Mouse (Mus musculus) adrenal gland (tissue): ENCODE results near the gene Gjc1.

Experiments used
- intact Hi-C: fragments of 180-260 bp; cut with DNase I; formaldehyde crosslinking; loops from one replicate; pipeline ENCODE4 v1.15.1; 2025
- long read RNA-seq, 2 experiments: library from polyadenylated mRNA; unstranded; transcript quantifications; one replicate each; pipeline ENCODE4 v2.0.0; 2020; ENCODE audit warnings: borderline replicate concordance in 1 of 2; ENCODE audit not compliant: insufficient replicate concordance in 1 of 2

The Gjc1 gene
- long read RNA-seq, experiment 1, partial matches to known transcripts: 0 of 1 reads
- long read RNA-seq, experiment 1, other reads (novel, unspliced or antisense): 1 of 1 reads
- long read RNA-seq, experiment 2, partial matches to known transcripts: 0 of 3 reads
- long read RNA-seq, experiment 2, other reads (novel, unspliced or antisense): 1 of 3 reads

DNA sequence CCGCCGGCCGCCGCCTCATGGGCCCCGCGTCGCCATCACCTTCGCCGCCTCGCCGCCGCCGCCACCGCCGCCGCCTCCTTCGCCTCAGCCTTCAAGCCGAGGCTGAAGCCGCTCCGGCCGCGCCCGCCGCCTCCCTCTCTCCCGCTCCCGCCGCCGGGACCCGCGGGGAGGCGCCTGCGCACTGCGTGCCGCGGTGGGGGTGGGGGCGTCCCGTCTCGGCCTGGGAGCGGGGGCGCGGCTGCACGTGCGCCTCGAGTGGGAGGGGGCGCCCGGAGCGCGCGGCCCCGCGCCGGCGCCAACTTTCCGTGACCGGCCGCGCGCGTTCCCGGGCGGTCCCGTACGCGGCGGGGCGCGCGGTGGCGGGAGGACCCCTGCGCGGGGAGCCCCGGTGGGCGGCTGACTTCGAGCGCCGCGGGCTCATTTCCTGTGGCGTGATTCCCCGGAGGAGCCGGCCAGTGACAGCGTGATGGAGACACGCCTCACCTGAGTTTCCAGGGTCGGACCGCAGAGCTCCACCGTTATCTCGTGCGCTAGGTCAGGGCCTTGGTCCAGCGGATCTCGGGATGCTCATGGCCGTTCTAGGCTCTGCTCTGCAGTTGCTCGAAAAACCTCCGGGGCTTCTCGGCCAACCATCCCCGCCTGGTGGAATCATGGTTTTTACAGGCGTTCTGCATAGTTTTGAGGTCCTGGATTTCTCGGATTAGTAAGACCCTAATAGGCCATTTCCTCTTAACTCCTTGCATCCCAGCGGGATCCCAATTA is at the start of gene Gjc1:
TSS of gene Gjc1 (minus strand) at position 680 of the 762 bp plus-strand sequence.
- intact Hi-C loops: loop anchor here (5.0 kb wide), 2 partner anchors 33 to 42 kb away; no protein-coding TSS in a partner anchor

DNA sequence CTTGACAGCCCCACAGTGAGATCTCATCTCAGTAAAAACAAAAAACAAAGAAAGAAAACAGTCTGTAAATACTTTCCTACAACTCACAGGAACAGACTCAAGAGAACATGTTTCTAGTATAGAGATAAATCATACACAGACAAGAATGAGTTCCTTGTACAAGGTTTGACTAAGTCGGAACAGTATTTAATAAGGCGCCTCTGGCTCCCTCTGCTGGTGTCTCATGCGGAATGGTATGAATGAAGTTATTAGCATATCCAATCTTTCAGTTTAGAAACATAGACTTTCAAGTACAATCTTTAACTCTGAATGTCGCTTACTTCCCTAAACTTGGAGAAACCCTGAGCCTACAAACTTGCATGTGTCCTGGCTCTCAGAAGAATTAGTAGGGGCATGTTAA is 44.8 kb upstream of the Gjc1 start:
- intact Hi-C loops: no loop called here

DNA sequence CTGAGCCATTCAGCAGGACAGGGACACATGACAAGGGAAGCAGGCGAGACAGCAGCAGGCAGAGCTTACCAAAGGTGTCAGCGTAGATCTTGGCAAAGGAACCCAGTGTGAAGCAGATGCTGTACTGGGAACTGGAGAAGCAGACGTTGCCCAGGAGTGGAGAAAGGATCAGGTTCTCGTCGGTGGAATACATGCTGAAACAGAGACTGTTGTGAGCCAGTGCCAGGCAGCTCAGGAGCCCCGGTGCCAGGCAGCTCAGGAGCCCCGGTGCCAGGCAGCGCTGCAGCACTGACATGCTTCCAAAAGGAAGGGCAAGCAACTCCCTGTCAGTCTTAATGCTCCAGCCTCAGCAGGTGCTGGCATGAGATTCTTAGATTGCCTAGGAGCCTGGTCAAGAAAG is 40.4 kb upstream of the Gjc1 start:
- intact Hi-C loops: no loop called here

DNA sequence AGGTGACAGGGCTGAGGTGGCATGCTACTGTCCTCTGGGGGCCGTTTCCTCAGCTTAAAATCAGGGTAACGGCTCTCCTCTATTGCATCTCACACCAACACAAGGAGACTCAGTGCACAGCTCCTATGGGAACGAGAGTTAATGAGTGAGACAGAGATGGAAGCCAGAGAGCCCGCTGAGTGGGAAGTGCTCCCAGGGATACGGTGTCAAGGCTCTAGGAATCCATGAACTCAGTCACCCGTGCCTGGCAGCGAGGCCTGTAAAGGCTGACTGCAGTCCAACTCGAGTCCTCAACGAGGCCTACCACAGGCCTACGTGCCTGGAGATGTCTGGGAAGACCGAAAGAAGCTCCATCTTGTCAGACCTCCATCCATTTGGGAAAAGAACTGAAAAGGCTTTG is 39.5 kb upstream of the Gjc1 start:
- intact Hi-C loops: no loop called here

DNA sequence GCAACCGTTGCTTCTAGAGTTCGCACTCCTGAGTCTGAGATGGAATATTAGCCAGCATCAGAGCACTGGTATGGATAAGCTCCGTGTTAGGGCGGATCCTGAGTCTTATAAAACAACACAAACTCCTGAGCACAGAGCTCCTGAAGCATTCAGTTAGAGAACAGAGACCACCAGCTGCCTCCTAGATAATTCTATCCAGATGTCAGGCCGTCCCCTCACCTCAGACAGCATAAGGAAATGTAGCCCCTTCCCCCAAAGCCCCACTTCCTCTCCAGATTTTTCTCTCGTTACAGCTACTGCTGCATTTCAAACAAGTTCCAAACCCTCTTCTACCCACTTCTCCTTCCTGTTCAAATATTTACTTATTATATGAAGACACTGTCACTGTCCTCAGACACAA is 36.4 kb upstream of the Gjc1 start:
- intact Hi-C loops: no loop called here

DNA sequence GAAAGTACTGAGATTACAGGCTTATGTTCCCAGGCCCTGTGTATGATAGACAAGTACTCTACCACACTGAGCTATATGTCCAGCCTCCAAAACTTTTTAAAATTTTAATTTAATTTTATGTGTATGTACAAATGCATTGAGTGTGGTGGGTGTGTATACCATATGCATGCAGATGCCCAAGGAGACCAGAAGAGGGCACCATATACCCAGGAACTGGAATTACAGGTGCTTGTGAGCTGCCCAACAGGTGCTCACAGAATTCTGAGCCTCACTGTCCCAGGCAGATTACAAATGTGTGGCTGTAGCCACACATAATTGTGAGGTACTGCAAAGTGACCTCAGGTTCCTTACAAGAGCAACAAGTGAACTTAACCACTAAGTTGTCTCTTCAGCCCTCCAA is 34.3 kb upstream of the Gjc1 start:
- intact Hi-C loops: loop anchor here (2.0 to 5.0 kb wide), 2 partner anchors 36 to 77 kb away; partner anchors contain the start of gene Gjc1

DNA sequence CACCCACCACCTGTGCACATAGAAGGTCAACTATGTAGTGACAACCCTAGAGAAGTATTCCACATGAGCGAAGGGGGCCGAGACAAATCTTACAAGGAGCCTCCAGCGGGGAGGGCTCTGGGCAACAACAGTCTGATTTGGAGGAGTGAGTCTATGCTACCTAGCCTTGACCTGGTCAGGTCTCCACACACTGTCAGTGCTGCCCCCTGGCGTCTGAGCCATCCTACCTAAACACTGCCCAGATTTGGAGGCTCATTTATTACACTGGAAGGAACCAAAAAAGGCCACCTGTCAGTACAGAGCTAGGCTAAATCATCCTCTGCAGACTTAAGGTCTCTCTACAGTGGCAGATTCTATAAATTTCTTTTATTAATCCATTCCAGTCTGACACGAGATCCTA is 32.4 kb upstream of the Gjc1 start:
- intact Hi-C loops: loop anchor here (2.0 to 5.0 kb wide), 2 partner anchors 35 to 75 kb away; partner anchors contain the start of gene Gjc1

DNA sequence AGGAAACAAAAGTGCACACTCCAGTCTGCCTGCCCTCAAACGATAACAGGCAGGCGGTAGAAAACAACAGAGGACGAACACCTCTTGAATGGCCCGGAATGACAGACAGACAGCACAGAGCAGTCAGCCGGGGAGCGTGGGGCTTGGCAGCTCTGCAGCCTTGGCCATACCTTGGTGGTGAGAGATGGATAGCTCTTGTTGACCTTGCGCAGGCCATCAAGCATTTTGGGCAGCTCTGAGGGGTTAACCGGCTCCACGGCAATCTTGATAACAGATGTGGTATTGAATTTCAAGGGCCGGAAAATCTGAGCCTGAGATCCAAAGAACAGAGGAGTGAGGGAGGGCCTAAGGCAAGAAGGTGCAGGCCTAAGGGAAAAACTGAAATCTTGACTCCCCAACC is 26.4 kb upstream of the Gjc1 start:
- intact Hi-C loops: no loop called here

DNA sequence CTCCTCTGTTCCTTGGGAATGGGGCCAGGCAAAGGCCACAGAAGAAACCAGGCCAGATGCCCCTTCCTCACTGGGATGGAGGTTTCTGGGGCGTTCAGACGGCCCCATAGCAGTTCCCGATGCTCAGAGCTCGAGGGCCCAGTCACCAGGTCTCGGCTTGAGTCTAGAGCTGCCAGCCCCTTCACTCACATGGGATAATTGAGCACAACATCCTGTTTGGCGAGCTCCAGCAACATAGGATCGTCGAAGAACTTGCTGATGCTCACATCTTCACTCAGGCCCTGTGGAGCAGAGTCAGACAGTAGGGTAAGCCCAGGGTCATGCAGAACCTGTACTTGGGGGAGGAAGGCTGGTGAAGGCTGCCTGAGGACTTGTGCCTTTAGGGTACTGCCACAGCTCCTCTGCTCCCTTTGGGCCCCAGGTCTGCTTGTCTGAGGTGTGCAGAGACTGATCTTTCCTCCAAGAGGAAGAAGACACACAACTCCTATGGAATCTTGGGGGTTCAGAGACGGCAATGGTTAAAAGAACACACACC is 19.2 kb upstream of the Gjc1 start:
- intact Hi-C loops: no loop called here

DNA sequence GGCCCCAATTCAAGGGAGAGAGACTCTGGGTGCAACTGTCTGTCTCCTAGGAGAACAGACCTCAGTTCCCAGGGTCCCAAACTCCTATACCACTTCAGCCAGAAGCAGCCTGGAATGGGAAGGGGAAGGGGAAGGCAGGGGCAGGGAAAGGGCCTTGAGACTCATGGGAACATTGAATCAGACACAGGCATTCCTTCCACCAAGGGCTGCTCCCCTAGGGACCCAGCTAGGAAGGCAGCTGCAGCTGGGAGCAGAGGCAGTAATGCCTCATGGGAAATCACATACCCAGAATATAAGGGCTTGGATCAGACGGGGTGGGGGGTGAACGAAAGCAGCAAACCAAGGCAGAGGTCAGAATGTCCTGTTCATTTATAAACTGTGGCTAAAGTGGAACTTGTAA is 18.6 kb upstream of the Gjc1 start:
- intact Hi-C loops: no loop called here

DNA sequence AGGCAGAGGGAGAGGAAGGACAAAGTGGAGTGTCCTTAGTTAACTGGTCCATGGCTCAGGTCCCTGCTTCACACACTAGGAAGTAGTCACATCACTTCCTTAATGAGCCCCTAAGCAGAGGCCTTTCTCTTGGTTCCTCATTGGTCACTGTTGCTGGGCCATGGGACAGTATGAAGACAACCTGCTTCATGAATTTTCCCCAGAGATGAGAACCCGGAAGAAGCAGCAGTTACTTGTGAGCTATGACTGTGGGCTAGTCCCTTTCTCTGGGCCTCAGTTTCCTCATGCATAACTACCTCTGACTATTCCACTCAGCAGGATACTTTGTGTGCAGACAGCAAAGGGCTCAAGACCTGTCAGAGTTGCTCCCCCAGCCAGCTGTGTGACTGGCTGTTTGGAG is 17.9 kb upstream of the Gjc1 start:
- intact Hi-C loops: no loop called here

DNA sequence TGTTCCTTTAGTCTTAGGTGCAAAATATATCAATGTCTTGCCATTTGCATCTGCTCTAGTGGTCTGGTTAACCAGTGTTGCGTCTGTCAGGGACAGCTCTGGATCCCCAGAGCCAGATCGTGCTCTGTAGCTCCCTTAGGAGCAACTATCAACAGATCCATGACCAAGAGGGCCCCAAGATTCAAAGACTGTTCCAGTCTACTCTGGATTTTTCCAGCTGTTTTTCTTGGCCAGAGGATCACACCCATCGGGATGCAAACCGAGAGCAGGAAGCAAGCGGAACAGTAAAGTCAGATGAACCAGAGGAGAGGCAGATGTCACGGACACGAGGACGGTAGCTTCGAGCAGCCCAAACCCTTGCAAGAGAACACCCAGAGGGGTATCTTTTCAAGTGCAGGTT is 16.6 kb upstream of the Gjc1 start:
- intact Hi-C loops: no loop called here

DNA sequence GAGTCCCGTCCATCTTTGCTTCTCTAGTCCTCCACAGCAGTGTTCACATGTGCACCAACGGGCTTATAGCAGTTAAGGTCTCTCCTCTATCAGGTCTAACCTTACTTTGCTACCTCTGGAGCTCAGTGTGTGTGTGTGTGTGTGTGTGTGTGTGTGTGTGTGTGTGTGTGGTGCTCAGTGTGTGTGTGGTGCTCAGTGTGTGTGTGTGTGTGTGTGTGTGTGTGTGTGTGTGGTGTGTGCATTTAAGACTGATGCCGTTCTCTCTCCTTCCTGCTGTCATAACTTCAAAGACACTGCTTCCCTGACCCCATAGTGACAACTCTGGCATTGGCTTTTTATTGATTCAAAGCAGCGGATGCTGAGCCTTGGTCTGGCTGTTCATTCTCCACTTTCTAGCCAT is 16.0 kb upstream of the Gjc1 start, which contains the start of gene Higd1b:
TSS of gene Higd1b (plus strand) at position 301 of the 400 bp plus-strand sequence.
- intact Hi-C loops: no loop called here

DNA sequence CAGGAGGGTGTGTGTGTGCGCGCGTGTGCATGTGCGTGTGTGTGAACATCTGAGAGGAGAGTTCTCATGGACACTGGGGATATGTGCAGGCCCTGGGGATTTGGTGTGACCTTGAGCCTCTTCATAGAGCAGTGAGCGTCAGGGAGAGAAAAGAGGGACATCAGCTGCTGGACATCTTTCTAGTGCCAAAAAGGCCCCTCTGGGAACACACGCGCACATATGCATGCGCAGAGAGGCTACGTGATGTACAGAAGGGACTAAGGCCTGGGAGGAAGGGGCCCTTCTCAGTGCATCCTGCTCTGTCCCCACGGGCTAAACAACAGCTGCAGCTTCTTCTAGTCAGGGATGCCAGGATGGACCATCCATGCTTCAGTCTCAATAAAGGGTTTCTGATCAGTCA is 14.7 kb upstream of the Gjc1 start:
- intact Hi-C loops: no loop called here

DNA sequence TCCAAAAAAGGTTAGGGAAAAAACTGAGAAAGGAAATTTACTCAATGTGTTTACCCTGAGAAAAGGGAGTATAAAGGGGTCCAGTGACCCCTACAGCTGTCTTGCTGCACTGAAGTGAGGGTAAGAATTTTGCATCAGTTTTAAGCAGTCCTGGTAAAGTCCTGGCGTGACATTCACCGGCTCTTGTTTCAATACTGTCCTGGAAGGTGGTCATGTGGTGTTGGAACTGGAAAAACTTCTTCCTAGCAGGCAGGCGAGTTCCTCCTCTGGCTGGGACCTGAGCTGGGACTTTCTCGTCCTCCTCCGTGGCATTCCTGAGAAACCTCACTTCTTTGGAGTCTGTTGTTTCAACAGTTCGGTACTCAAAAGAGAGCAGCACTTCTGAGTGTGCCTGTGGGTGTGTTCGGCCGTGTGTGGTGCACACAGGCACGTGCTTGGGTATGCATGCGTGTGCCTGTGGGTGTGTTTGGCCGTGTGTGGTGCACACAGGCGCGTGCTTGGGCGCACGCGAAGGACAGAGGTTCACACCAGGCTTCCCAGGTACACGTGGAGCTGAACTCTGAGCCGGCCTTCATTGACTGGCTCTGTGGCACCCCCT is 13.3 kb upstream of the Gjc1 start:
- intact Hi-C loops: no loop called here

DNA sequence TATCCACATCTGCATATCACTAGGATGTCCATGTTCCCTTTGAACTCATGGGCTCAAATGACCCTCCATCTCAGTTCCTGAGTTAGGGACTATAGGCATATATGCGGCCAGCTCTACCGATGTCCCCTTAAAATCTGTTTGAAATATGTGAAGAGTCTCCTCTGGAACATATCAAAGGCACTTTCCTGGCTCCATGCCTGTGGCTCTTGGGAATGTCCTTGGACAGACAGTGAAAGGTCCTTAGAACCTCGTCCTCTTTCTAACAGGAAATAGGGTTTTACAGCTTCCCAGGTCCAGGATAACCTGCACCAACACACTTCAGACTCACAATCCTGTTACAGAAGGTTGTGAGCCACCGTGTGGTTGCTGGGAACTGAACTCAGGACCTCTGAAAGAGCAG is 10.8 kb upstream of the Gjc1 start:
- intact Hi-C loops: no loop called here

DNA sequence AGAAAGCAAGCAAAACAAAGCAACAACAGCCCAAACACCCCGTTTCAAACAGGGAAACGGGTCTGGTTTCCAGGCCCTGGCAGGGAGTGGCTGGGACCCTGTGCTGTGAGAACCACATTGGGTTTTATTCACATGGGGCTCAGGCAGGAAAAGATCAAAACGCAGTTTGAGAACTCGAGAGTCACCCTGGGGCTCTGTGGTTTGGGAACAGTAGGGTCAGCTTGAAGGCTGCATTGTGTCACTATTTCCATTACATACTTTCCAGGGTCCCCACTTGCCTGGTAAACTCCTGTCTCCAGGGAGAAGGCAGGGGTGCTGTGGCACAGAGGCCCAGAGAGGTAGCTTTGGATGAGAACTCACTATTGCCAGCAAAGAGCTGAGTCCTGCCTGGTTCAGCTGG is 7.6 kb upstream of the Gjc1 start:
- intact Hi-C loops: no loop called here

DNA sequence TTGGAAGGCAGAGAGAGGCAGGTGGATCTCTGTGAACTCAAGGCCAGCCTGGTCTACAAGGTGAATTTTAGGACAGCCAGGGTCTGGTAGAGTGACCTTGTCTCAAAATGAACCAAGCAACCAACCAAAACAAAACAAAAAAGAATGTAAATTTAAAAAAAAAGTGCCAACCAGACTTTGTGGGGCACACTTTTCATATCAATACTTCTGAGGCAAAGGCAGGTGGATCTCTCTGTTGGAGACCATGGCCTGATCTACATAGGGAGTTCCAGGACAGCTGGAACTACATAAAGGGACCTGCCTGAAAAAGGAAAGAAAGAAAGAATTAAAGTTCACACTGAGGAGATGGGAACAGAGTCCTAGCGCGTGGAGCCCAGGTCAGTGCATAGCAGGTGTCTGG is 7.0 kb upstream of the Gjc1 start:
- intact Hi-C loops: no loop called here

DNA sequence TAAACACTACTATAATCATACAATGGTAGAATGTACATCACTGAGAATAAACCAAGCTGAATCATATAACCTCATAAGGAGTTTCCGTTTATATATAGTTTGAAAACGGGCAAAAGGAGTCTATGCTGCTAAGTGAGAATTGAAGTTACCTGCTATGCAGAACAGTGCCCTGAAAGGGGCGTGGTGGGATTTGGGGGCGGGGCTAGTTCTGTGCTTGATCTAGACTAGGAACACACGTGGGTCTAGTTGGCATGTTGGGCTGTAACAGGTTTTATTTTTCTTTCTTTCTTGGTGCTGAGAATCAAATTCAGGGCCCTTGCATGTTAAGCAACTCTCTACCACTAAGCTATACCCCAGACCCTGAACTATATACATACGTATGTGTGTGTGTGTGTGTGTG is 1.7 kb upstream of the Gjc1 start:
- intact Hi-C loops: no loop called here

DNA sequence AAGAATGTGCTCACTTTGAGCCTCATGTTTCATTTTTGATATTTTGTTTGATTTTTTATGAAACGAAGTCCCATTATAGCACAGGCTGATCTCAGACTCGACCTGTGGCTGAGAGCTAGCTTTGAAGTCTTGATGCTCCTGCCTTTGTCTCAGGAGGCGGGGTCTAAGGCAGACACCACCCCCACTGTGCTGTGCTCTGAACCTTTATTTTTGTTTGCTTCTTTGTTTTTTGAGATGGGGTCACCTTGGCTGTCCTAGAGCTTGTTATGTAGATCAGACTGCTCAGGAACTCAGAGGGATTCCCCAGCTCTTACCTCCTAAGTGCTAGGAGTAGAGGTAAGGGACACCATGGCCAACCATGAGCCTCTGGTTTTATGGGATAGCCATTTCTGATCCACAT is 932 bp upstream of the Gjc1 start:
- intact Hi-C loops: no loop called here

DNA sequence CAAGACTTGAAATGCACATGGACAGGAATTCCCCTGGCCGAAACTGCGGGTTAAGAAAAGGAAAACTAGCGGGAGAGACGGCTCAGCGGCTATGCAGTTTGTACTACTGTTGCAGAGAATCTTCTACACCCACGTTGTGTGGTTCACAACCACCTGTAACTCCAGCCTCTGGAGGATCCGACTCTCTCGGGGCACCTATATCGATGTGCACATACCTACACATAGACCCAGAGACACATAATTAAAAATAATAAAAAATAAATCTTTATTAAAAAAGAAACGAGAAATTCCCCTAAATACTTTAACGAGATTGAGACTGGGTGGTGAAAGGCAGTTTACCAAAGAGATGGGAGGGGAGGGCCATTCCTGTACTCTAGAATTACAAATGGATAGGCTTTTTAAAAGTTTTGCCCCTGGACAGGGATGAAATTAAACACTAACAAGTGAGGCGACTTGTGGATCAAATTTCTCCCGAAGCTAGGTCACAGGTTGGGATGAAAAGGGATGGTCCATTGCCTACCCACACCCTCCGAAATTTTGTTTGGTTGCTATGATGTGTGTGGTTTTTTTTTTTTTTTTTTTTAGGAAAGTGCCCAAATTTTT is 384 bp upstream of the Gjc1 start:
- intact Hi-C loops: loop anchor here (5.0 kb wide), 2 partner anchors 32 to 43 kb away; no protein-coding TSS in a partner anchor
